Comparison of ENCODE assay signal across 26 mouse cellular contexts in genomic region chr1:176573703-176574102, GRCm38 (mm10).
DNase-seq lines count a peak whose midpoint lies in the region; ATAC-seq lines count a peak whose summit lies in the region.
"Had no signal": no experiment of that assay in that cellular context is flagged by ENCODE, and none has a peak within 500 bp of the region (broad histone marks: within the 10 kb centered on the region; RNA-seq: fewer than 3 reads in every experiment).

No protein-coding gene starts in this region.

- no peak overlapping the region for H3K9ac ChIP-seq in forebrain, embryonic 14.5 days (ENCODE audit: low read length)
- no peak overlapping the region for H3K9ac ChIP-seq in forebrain, embryonic 15.5 days (replicated peaks)
- no peak overlapping the region for H3K9ac ChIP-seq in midbrain, embryonic 12.5 days (replicated peaks)
- H3K9ac ChIP-seq: heart, embryonic 13.5 days; liver, postnatal 0 days; stomach, embryonic 15.5 days had no signal

- no peaks in the 10 kb centered on the region for H3K9me3 ChIP-seq in forebrain, embryonic 14.5 days (replicated peaks; ENCODE audit: control insufficient read depth, low read length)
- H3K9me3 ChIP-seq in forebrain, embryonic 15.5 days: no peaks in the 10 kb centered on the region
- no peaks in the 10 kb centered on the region for H3K9me3 ChIP-seq in heart, embryonic 10.5 days
- H3K9me3 ChIP-seq in midbrain, embryonic 12.5 days: no peaks in the 10 kb centered on the region
- no peaks in the 10 kb centered on the region for H3K9me3 ChIP-seq in midbrain, embryonic 10.5 days (replicated peaks)
- H3K9me3 ChIP-seq: forebrain, embryonic 10.5 days; heart, embryonic 13.5 days; limb, embryonic 10.5 days; stomach, embryonic 15.5 days had no signal

- H3K27ac ChIP-seq in forebrain, embryonic 14.5 days (ENCODE audit: low read depth, low read length): no peak overlapping the region
- H3K27ac ChIP-seq in forebrain, embryonic 15.5 days (replicated peaks): no peak overlapping the region
- H3K27ac ChIP-seq in heart, embryonic 10.5 days: no peak overlapping the region
- H3K27ac ChIP-seq in midbrain, embryonic 12.5 days (replicated peaks): no peak overlapping the region
- no peak overlapping the region for H3K27ac ChIP-seq in midbrain, embryonic 10.5 days (replicated peaks)
- H3K27ac ChIP-seq: forebrain, embryonic 10.5 days; heart, embryonic 13.5 days; limb, embryonic 10.5 days; macrophage; stomach, embryonic 15.5 days had no signal

- H3K4me2 ChIP-seq in forebrain, embryonic 14.5 days (ENCODE audit: low read length): no peak overlapping the region
- no peak overlapping the region for H3K4me2 ChIP-seq in forebrain, embryonic 15.5 days (replicated peaks)
- no peak overlapping the region for H3K4me2 ChIP-seq in midbrain, embryonic 12.5 days (replicated peaks)
- H3K4me2 ChIP-seq: heart, embryonic 13.5 days; stomach, embryonic 15.5 days had no signal

- no peaks in the 10 kb centered on the region for H3K4me1 ChIP-seq in forebrain, embryonic 14.5 days (ENCODE audit: control insufficient read depth, insufficient read depth, low read length)
- no peaks in the 10 kb centered on the region for H3K4me1 ChIP-seq in forebrain, embryonic 15.5 days
- H3K4me1 ChIP-seq in heart, embryonic 10.5 days: peaks cover 6% of the 10 kb centered on the region; the same call in 1 of the 2 replicates
- H3K4me1 ChIP-seq in midbrain, embryonic 12.5 days: peaks cover 5% of the 10 kb centered on the region; the same call in 1 of the 2 replicates
- peaks cover 11% of the 10 kb centered on the region for H3K4me1 ChIP-seq in midbrain, embryonic 10.5 days
- H3K4me1 ChIP-seq: forebrain, embryonic 10.5 days; limb, embryonic 10.5 days; stomach, embryonic 15.5 days had no signal

- ATAC-seq in forebrain, embryonic 14.5 days: no peak
- ATAC-seq in forebrain, embryonic 15.5 days (replicated peaks): no peak
- ATAC-seq in midbrain, embryonic 12.5 days (ENCODE audit: low FRiP score, low read depth): 0 out of 2 replicates have a peak, but pooled peaks have one; percentile 27
- ATAC-seq: hindbrain, embryonic 16.5 days; intestine, embryonic 16.5 days; liver, postnatal 0 days; lung, postnatal 0 days had no signal

- no peaks in the 10 kb centered on the region for H3K36me3 ChIP-seq in forebrain, embryonic 14.5 days (ENCODE audit: control insufficient read depth, insufficient read depth, low read length)
- no peaks in the 10 kb centered on the region for H3K36me3 ChIP-seq in forebrain, embryonic 15.5 days
- no peaks in the 10 kb centered on the region for H3K36me3 ChIP-seq in heart, embryonic 10.5 days
- H3K36me3 ChIP-seq in midbrain, embryonic 12.5 days: no peaks in the 10 kb centered on the region
- no peaks in the 10 kb centered on the region for H3K36me3 ChIP-seq in midbrain, embryonic 10.5 days
- H3K36me3 ChIP-seq: forebrain, embryonic 10.5 days; heart, embryonic 13.5 days; limb, embryonic 10.5 days; stomach, embryonic 15.5 days had no signal

- H3K4me3 ChIP-seq in forebrain, embryonic 14.5 days (ENCODE audit: low read depth, low read length): no peak overlapping the region
- H3K4me3 ChIP-seq in forebrain, embryonic 15.5 days: no peak overlapping the region
- no peak overlapping the region for H3K4me3 ChIP-seq in heart, embryonic 10.5 days
- no peak overlapping the region for H3K4me3 ChIP-seq in midbrain, embryonic 12.5 days
- H3K4me3 ChIP-seq in midbrain, embryonic 10.5 days: no peak overlapping the region
- H3K4me3 ChIP-seq: forebrain, embryonic 10.5 days; heart, embryonic 13.5 days; limb, embryonic 10.5 days; stomach, embryonic 15.5 days had no signal

- H3K27me3 ChIP-seq in forebrain, embryonic 14.5 days (replicated peaks; ENCODE audit: control insufficient read depth, insufficient read depth, low read length): no peaks in the 10 kb centered on the region
- H3K27me3 ChIP-seq in forebrain, embryonic 15.5 days: no peaks in the 10 kb centered on the region
- H3K27me3 ChIP-seq in heart, embryonic 10.5 days (ENCODE audit: insufficient read depth, poor library complexity, severe bottlenecking): no peaks in the 10 kb centered on the region
- no peaks in the 10 kb centered on the region for H3K27me3 ChIP-seq in midbrain, embryonic 12.5 days
- no peaks in the 10 kb centered on the region for H3K27me3 ChIP-seq in midbrain, embryonic 10.5 days (ENCODE audit: low read depth, poor library complexity, severe bottlenecking)
- H3K27me3 ChIP-seq: heart, embryonic 13.5 days; stomach, embryonic 15.5 days had no signal

- WGBS in forebrain, embryonic 14.5 days: 0% methylated on average over 1 of the region's 1 CpGs
- 9% methylated on average over 1 of the region's 1 CpGs for WGBS in forebrain, embryonic 15.5 days
- 0% methylated on average over 1 of the region's 1 CpGs for WGBS in heart, embryonic 10.5 days
- WGBS in midbrain, embryonic 12.5 days: 23% methylated on average over 1 of the region's 1 CpGs
- WGBS in midbrain, embryonic 10.5 days: 10% methylated on average over 1 of the region's 1 CpGs

- DNase-seq in forebrain, embryonic 14.5 days (ENCODE audit: low spot score): peak; percentile 21
- DNase-seq in heart, postnatal 10 days: peak; percentile 8 to 11
- DNase-seq in heart, embryonic 10.5 days (ENCODE audit: low spot score): no peak
- DNase-seq in midbrain, embryonic 10.5 days (ENCODE audit: low spot score): no peak
- DNase-seq in gastrocnemius, postnatal 4 days (ENCODE audit: low spot score in 2 of 2): no peak
- DNase-seq: adrenal gland, postnatal 14 days; cerebellum, adult 11-12 months; cerebellum, postnatal 14 days; gastrocnemius, postnatal 25 days; kidney, adult 9 months; kidney, postnatal 14 days; liver; liver, postnatal 0 days; right cerebral cortex, adult 18-20 months; right cerebral cortex, postnatal 4 days; thymus, postnatal 25 days had no signal

- intact Hi-C loops in heart, postnatal 10 days (cut with DNase I): no loop called here

Comparison
In these comparisons a context has a peak if more than half of its experiments do, and no peak if none do; other contexts are left out.
1. DNase-seq: peak in forebrain, embryonic 14.5 days (single experiment) and heart, postnatal 10 days (2 of 2); none in heart, embryonic 10.5 days (single experiment), midbrain, embryonic 10.5 days (single experiment) and gastrocnemius, postnatal 4 days (0 of 2).